Mouse (Mus musculus) c-Kit-positive CD71-negative TER-119-negative erythroid progenitor cells, embryonic 14.5 days (primary cell): ENCODE data around the gene Olfr680-ps1.
"Not testable (repeated sequence)": the region's sequence is repeated elsewhere in the genome, so short reads cannot be mapped to it uniquely, and the experiment has no call there.

Experiments
- DNase-seq: peaks from one replicate; pipeline ENCODE4 v3.0.0-alpha.2; 2013; ENCODE audit warnings: low read depth

Gene Olfr680-ps1

DNA sequence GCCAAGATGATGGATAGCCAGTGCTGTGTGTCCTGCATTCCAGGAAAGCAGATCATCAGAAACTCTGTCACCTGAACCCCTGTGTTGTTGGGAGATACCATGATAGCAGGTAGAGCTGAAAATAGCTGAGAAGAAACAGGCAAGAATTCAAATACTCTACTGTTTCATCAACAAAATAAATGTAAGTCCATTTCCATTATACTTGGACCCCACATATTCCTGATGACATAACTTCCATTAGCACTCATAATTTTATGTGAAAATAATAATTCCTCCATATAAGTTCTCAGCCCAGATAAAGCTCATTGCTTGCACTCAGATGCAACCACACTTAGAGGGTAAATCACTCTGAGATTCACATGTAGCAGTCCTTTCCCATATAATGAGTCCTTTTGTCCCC, at the start of gene Olfr680-ps1:
Gene Olfr680-ps1 (minus strand): TSS at position 101 of the 400 bp plus-strand sequence.
- DNase-seq = not testable (repeated sequence)

DNA sequence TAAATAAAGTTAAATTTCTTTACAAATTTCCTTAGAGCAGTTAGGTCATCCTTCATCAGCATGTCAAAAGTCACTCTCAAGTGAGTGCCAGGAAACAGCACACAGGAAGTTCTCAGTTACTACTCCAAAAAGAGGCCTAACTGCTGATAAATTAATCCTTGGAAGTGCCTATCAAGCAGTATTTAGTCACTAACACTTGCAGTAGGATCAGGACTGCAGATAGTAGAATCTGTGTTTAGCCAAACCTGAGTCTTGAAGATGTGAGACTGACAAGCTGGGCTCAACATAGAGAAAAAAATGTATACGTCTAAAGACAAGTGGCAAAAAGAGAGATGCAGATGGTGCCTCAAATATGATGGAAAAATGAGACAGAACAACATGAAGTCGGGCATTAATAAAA, 48.7 kb upstream of the Olfr680-ps1 start:
- no peak for DNase-seq

DNA sequence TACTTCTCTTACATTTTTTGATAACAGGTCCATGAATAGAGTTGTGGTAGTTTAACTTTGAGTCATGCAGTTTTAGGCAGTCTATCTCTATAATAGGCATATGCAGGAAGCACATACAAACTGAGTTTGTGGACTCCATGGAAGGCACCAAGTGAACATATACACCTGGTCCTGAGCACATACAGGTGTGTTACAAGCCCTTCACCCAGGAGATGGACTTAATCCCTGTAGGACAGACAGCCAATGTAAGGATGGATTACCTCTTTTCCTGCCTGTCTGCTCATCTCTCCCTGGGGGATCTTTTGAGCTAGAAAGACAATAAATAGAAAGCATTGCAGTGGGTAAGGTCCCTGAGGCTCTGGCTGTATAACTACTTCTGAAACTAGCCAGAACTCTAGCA, 23.9 kb upstream of the Olfr680-ps1 start, which contains the start of gene Olfr681:
Gene Olfr681 (plus strand): TSS at position 301 of the 400 bp plus-strand sequence.
- no peak for DNase-seq

- DNase-seq = no peak
Observed at GRCm38 (mm10) chr7:105080905-105081304, 11.7 kb downstream of the Olfr680-ps1 start, which contains the start of gene Olfr679. TSS of gene Olfr679 (plus strand) at chr7:105081205.

DNA sequence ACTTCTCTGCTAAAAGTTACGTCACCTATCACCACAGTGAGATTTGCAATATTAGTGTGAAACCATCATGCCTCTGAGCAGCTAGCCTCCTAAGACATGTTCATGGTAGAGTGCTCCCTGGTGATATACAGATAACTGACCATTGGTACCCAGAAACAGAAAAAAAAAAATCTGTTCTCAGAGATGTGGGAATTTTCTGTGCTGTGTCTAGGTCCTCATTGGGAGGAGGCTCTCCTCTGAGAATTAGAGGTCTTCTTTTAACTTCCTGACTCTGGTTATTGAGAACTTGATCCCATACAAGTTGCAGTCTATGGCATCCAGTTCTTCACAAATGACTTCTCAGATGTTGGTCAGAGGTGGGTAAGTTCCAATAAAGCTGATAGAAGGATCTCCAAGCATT, 28.4 kb downstream of the Olfr680-ps1 start, which contains the start of gene Olfr678:
Gene Olfr678 (plus strand): TSS at position 301 of the 400 bp plus-strand sequence.
- no peak for DNase-seq

DNA sequence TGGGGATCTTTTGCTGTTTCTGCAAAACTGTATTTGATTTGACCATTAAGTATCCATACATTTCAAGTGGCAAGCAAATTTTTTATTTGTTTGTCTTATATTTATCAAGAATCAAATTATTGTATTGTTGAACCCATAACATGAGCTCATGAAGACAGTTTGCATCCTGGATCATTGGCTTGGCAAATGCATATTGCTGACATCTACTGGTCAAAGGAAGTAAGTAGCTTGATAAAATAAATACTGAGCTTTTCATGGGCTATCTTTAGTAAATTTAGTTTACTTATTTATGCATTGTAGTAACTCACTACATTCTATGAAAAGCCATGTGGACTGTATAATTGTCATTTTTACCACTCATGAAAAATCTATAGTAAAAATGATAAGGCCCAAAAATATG, 33.7 kb downstream of the Olfr680-ps1 start:
- DNase-seq = no peak
